Mouse (Mus musculus) left cerebral cortex, postnatal 10 days (tissue): ENCODE data around the gene Tas1r1. TPM values are rescaled to one million over a fixed set of nuclear protein-coding genes. Genes with fewer than 3 reads are reported as not detected.
"Not testable (repeated sequence)": the region's sequence is repeated elsewhere in the genome, so short reads cannot be mapped to it uniquely, and the experiment has no call there.

ENCODE experiments used
- DNase-seq, 2 experiments: peaks; one replicate each; pipeline ENCODE4 v3.0.0; 2021 to 2022; ENCODE audit warnings: low spot score in 2 of 2, mixed read lengths in 1 of 2; ENCODE audit errors: extremely low spot score in 1 of 2
- intact Hi-C: fragments of 180-260 bp; cut with DNase I; formaldehyde crosslinking; loops from one replicate; pipeline ENCODE4 v1.15.1; 2025
- total RNA-seq, 2 experiments: library from RNA; stranded (reverse); gene quantifications; 2 replicates each; pipeline ENCODE4 v1.2.3; 2021

Tas1r1 gene
- total RNA-seq, 2 experiments from 2014 or later, result 0.43 to 0.54 TPM

DNA sequence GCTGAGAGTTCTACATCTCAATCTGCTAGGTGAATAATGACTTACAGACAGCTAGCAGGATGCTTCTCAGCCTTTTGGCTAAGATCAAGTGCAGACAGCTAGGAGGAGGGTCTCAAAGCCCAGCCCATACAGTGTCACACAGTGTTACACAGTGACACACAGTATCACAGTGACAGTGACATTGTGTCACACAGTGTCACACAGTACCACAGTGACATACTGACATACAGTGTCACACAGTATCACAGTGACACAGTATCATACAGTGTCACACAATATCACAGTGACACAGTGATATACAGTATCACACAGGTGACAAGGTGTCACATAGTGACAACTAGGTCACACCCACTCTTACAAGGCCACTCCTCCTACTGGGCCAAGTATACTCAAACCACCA lies 28.9 kb upstream of the Tas1r1 start:
- intact Hi-C loops, result no loop called here
- no peak for DNase-seq

DNA sequence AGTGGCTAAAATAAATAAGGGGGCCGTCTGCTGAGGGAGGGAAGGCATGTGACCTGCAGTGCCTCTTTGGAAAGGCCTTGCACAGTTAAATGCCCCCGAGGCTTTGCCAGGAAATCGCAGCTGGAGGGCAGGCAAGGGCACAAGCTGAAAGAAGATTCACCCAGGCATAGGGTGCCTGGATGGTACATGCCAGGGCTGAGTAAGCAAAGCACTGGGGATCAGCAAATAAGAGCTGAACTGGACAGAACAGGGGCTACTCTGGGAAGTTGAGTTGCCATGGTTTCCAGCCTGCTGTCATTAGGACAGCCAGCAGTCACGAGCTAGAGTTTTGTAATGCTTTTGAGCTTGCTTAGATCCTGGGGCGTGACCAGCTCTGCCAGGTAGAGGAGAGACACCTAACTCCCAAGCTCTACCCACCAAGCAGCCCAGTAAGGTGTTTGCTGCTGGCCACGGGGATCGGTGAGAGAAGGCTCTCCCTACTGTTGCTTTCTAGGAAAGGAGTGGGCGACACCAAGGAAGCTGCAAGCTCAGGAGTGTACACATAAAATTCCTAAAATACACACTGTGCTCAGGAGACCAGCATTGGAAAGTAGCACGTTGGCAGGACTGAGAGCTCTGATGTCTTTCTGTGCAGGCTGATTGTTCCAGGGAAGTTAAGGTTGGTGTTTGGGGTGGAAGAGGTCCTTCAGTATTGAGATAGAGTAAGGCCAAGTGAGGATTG lies 24.2 kb upstream of the Tas1r1 start:
- DNase-seq, result no peak
- intact Hi-C loops, result no loop called here

DNA sequence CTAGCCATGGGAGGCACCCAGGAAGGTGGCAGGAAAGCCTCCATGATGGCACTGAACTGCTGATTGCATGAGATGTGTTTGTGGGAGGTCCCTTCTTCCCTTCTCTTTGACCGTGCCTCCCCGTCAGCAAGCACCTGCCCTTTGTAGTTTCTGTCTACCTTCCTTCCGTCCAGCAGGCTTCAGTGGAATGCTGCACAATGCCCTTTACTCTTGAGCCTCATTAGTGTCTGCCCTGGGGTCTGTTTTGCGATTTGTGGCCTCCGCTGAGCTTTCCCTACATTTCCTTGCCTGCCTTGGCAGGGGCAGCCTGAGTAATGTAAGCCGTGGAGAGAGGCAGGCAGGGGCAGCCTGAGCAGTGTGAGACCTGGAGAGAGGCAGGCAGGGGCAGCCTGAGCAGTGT lies 6.2 kb upstream of the Tas1r1 start:
- intact Hi-C loops, result no loop called here
- DNase-seq, result no peak

GRCm38 (mm10) chr4:152043171-152043570 lies 4.8 kb upstream of the Tas1r1 start:
- DNase-seq, result no peak
- intact Hi-C loops, result no loop called here

DNA sequence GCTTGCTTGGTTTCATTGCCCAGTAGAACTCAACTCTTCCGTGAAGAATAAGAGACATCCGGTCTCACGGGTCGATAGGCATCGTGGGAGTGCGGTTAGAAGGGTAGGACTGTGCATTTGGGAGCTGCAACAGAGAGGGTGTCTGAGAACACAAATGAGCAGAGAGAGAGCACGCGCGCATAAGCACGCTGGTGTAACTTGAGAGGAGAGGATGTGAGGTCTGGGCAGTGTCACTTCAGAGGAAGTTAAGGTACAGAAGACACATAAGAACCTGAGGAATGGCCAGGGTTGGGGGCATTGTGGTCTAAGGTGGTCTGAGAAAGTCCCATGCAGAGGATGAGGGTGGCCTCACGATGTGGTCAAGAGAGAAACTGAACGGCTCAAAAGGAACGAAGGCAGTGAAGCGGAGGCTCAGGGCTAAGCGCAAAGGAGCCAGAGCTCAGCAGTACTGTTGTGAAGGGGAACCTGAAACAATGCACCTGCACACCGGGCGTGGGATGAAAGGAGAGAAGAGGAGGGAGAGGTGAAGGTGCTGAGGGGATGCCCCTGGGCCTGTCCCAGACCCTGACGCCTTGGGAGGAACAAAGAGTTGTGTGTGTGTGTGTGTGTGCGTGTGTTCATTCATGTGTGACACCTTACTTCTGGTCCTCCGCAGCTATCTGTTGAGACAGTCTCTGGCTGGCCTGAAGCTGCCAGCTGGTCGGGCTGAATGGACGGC lies 3.7 kb upstream of the Tas1r1 start:
- intact Hi-C loops, result no loop called here
- no peak for DNase-seq

DNA sequence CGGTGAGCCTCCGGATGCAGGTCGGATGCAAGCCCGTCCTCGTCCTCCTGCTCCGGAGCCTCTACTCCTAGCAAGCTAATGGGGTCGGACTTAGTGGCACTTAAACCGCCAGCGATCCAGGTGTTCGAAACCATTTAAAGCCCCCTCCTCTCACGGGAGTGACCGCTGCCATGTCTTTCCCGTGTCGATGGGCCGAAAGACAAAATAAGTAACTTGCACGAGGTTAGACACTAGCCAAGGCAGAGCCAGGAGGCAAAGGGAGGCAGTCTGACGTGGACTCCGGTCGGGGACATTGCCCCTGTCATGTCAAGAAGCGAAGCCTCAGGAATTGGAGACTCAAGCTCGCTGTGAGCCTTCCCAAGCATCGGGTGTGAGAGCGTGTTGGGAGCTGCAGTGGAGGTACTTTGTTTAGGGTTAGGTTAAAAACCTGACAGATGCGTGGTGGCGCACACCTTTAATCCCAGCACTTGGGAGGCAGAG lies 1.5 kb upstream of the Tas1r1 start:
- DNase-seq, result no peak
- intact Hi-C loops, result no loop called here

- intact Hi-C loops, result no loop called here
- DNase-seq, result peak; percentile 80 to 95
These were observed 840 bp upstream of the Tas1r1 start, which contains the start of gene Nol9 for GRCm38 (mm10) chr4:152038985-152039830. Gene Nol9 (plus strand): TSS chr4:152039321.

DNA sequence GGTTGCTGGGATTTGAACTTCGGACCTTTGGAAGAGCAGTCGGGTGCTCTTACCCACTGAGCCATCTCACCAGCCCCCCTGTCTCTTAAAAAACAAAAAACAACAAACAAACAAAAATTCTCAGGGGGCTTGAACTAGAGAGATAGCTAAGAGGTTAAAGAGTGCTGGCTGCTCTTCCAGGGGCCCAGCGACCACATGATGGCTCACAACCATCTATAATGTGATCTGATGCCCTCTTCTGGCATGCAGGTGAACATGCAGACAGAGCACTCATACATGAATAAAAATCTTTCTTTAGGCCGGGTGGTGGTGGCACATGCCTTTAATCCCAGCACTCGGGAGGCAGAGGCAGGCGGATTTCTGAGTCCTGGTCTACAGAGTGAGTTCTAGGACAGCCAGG lies 1.9 kb downstream of the Tas1r1 start:
- intact Hi-C loops, DNase-seq: not testable (repeated sequence)

DNA sequence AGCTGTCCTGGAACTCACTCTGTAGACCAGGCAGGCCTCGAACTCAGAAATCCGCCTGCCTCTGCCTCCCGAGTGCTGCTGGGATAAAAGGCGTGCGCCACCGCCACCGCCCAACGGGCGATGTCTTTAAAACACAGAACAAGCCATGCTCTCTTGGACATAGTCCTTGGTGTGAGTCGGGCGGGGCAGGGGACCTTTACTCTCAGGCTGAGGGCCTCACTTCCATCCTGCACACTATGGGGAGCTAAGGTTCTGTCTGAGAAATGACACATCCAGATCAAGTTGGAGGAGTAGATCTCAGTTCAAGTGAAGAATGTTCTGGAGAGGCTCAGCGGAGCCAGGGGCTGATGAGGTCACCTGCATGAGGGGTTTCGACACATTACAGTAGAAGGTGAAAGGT lies 5.4 kb downstream of the Tas1r1 start:
- no peak for DNase-seq
- intact Hi-C loops, result loop anchor here (5.0 kb wide), 1 partner anchor 51 kb away; no protein-coding TSS in a partner anchor

DNA sequence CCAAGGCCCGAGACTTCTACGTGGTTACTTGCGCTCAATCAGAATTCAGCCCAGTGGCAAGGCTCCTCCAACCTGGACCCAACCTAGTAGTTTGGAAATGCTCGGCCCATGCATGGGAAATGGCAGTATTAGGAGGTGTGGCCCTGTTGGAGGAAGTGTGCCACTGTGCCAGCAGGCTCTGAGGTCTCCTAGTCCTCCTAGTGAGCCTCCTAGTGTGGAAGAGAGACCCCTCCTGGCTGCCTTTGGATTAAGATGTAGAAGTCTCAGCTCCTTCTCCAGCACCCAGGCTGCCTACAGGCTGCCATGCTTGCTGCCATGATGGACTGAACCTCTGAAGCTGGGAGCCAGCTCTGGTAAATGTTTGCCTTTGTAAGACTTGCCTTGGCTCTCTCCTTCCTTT lies 8.4 kb downstream of the Tas1r1 start:
- intact Hi-C loops, result loop anchor here (5.0 kb wide), 1 partner anchor 48 kb away; no protein-coding TSS in a partner anchor
- no peak for DNase-seq

- intact Hi-C loops, result no loop called here
- no peak for DNase-seq
These were observed 9.3 kb downstream of the Tas1r1 start for GRCm38 (mm10) chr4:152029087-152029486.

GRCm38 (mm10) chr4:152028456-152028855 lies 9.9 kb downstream of the Tas1r1 start:
- DNase-seq, result no peak
- intact Hi-C loops, result no loop called here

- intact Hi-C loops, result no loop called here
- DNase-seq, result peak; percentile 97 to 98
These were observed 10.8 kb downstream of the Tas1r1 start, which contains the start of gene Zbtb48 for GRCm38 (mm10) chr4:152027524-152027923. Gene Zbtb48 (minus strand): TSS chr4:152027671.

DNA sequence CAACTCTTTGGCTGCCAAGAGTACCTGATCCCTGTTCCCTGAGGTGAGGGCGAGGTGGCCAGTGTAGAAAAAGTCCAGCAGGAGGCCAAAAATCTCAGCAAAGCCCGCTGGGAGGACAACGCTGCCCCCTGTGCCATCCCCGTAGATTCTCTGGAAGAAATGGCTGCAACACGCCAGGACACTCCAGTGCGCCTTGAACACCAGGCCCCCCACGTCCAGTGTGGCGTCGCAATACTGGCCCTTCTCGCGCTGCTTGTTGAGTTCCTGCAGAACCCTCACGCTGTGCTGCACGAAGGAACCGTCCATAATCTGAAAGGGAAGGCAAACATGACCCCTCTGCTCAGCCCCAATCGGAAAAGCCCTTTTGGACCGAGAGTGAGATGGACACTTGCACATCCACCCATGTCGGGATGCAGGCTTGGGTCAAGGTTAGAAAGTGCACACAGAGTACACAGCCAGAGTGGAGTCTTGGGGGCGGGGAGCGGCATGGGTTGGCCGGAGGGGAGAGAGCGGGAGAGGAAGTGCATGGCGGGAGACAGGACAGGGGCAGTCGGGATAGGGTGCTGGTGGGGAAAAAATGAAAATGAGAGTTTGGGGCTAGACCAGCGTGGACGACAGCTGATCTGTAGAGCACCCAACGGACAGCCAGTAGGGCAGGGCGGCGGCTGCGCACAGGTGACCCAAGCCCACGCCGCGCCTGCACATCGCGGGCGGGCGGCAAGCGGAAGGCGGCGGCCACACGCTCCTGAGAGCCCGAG lies 11.4 kb downstream of the Tas1r1 start:
- intact Hi-C loops, result no loop called here
- DNase-seq, result no peak

DNA sequence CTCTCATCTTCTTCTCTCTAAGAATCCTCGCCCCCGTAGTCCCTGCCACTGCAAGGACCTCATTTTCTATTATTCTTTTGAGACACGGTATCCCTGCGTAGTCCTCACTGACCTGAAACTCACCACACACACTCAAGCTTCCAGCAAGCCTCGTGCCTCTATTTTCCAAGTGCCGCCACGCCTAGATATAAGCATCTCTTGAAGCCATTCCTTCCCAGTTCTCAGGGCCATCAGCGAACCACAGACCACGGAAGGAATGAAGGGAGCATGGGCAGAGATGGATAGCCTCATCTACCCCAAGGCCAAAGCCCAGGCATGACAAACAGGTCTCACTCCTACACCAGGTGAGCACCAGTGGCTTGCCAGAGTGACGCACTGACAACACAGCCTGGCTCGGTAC lies 13.8 kb downstream of the Tas1r1 start:
- intact Hi-C loops, result no loop called here
- DNase-seq, result no peak

DNA sequence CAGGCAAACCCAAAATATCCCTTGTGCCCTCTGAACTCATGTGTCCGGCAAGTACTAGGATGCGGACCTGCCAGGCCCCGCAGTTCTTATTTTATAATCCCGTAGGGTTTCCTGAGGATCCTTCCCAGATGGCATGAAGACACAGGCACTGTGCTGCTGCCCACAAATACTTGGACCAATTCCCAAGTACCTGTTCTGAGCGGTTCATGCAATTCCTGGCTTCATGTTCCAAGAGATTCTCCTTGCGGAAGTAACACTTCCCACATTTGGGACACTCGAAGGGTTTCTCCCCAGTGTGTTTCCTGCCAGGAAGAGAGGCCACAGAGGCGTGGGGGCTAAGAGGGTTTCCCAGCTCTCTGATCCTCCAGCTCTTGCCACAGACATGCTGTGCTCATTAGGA lies 15.9 kb downstream of the Tas1r1 start:
- intact Hi-C loops, result no loop called here
- DNase-seq, result no peak

DNA sequence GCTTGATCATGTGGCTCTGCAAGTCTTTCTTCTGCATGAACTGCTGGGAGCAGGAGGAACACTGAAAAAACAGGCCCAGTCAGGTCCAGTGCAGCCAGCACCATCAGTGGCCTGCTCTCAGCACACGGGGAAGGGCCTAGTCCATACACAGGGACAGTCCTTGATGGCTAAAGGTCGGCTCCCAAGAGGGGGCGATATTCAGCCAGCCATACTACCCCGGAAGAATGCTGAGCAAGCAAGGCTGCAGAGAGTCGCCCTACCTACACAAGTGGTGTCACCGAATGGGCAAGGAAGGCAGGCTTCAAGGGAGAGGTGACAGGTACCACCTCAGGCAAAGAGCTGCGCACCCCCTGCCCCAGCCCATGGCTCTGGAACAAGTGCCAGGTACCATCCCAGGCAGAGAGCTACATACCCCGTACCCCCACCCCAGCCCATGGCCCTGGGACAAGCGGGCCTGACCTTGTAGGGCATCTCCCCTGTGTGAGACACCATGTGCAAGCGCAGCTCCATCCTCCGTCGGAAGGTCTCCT lies 16.7 kb downstream of the Tas1r1 start:
- intact Hi-C loops, result no loop called here
- no peak for DNase-seq

DNA sequence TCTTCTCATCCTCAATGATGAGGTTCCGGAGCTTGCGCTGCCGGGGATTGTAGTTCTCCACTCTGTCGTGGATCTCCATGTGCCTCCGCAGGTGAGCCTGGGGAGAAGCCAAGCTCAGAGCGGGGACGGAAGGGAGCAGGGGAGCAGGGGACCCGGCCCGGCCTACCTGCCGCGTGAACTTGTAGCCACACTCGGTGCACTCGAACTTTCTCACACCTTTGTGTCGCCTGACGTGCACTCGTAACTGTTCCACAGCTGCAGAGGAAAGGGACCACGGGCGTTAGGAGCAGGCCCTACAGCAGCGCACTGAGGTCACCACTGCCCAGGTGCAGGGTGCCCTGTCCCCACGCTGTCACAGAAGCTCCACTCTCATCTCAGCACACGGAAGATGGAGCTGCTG lies 18.3 kb downstream of the Tas1r1 start:
- intact Hi-C loops, result no loop called here
- DNase-seq, result no peak
